Mouse (Mus musculus) layer of hippocampus, adult 18-20 months (tissue): ENCODE results near the gene Olfr108. TPM values are rescaled to one million over a fixed set of nuclear protein-coding genes. Genes with fewer than 3 reads are reported as not detected.

ENCODE experiments used
- DNase-seq, 2 experiments: peaks; one replicate each; pipeline ENCODE4 v3.0.0; 2022; ENCODE audit warnings: low spot score in 2 of 2
- long read RNA-seq: library from polyadenylated mRNA; stranded (forward); transcript quantifications from one replicate; pipeline ENCODE4 v2.0.0, GENCODE M21; 2021
- total RNA-seq, 2 experiments: library from RNA; stranded (reverse); gene quantifications; 2 replicates each; pipeline ENCODE4 v1.2.3; 2021

The Olfr108 gene
- total RNA-seq = not detected
- long read RNA-seq = 0 reads

DNA sequence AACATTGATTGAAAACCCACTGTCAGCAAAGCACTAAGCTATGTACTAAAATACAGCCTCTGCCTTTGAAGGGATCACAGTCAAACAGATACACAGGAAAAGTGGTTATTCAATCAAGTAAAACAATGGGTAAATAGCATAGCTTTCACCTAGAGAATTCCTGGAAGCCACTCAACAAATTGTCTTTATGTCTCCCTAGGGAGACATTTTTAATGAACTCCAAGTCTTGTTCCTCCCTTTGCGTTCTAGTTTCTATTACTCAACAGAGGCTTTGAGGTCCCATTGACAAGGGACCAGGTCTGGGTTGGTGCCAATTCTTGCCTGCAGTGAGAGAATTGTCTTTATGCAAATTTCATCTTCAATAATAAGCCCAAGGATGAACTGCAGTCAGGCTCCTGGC, at the start of gene Olfr108:
Gene Olfr108 (plus strand): TSS at position 301 of the 400 bp plus-strand sequence.
- no peak for DNase-seq

DNA sequence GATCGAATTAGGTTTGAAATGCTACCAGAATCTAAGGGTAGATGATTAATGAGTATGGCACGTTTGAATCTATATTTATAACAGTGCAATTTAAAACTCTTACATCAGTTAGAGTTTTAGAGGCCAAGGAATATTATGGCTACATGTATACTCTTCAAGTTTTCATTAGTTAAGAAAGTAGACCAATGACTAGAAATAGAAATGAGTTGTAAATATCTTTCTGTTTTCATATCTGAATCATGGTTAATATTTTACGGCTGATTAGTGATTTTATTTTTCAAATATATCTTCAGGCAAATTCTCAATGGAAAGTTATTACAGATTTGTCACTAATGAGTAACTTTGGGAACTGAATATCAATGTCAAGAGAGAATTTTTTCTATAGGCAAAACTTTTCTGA, 46.4 kb upstream of the Olfr108 start, which contains the start of gene Olfr107:
Gene Olfr107 (plus strand): TSS at position 301 of the 400 bp plus-strand sequence.
- no peak for DNase-seq

GRCm38 (mm10) chr17:37413380-37413779, 31.9 kb upstream of the Olfr108 start:
- DNase-seq = no peak

DNA sequence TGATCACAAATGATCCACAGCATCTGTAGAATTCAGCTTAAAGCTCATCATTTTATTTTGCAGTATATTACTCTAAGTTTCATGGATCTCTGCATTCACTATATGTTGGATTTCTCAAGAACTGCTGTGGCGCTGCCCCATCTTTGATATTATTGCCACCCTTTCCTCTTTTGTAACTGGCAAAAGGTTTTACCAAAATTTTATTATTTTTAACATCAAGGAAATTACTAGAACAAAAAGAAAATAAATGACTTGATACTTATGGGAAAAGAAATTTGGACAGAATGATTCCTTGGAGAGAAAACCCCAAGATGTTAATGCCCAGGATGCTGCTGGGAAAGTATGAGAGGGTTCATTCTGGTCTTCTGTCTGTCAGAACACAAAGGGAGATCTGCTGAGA, 13.3 kb downstream of the Olfr108 start, which contains the start of gene Olfr109:
Gene Olfr109 (plus strand): TSS at position 301 of the 400 bp plus-strand sequence.
- DNase-seq = no peak

GRCm38 (mm10) chr17:37483452-37483851, 38.2 kb downstream of the Olfr108 start, which contains the start of gene H2-M2:
H2-M2 (minus strand) TSS chr17:37483552.
- no peak for DNase-seq

GRCm38 (mm10) chr17:37491930-37492518, 46.7 kb downstream of the Olfr108 start, which contains the start of gene Olfr110:
Olfr110 (plus strand) TSS chr17:37492468.
- peak in 1 of 2 experiments; percentile 0 for DNase-seq

Other genes starting within 250 kb of the Olfr108 start
- not detected for gene Olfr94, start 244.5 kb upstream of the Olfr108 start, total RNA-seq
- gene Olfr95, start 232.4 kb upstream of the Olfr108 start, total RNA-seq = not detected
- gene Olfr96, start 225.3 kb upstream of the Olfr108 start, total RNA-seq = not detected
- not detected for gene Olfr97, start 208.2 kb upstream of the Olfr108 start, total RNA-seq
- gene Olfr98, start 181.7 kb upstream of the Olfr108 start, total RNA-seq = not detected
- gene H2-M3, start 175.3 kb upstream of the Olfr108 start, total RNA-seq = 1 to 10 TPM; 2.6 to 2.8 TPM
- gene Olfr99, start 162.0 kb upstream of the Olfr108 start, total RNA-seq = not detected
- not detected for gene Olfr101, start 141.2 kb upstream of the Olfr108 start, total RNA-seq
- gene Olfr102, start 128.4 kb upstream of the Olfr108 start, total RNA-seq = not detected
- not detected for gene Olfr103, start 105.8 kb upstream of the Olfr108 start, total RNA-seq
- gene Olfr104-ps, start 85.9 kb upstream of the Olfr108 start, total RNA-seq = not detected
- not detected for gene Olfr105-ps, start 66.4 kb upstream of the Olfr108 start, total RNA-seq
- gene Olfr106-ps, start 55.1 kb upstream of the Olfr108 start, total RNA-seq = not detected
- not detected for gene Olfr107, start 46.3 kb upstream of the Olfr108 start, total RNA-seq
- not detected for gene Olfr109, start 13.4 kb downstream of the Olfr108 start, total RNA-seq
- gene H2-M2, start 38.1 kb downstream of the Olfr108 start, total RNA-seq = not detected
- gene Olfr110, start 47.0 kb downstream of the Olfr108 start, total RNA-seq = not detected
- gene Olfr111, start 62.5 kb downstream of the Olfr108 start, total RNA-seq = not detected
- not detected for gene Olfr112, start 124.0 kb downstream of the Olfr108 start, total RNA-seq
- gene Olfr113, start 132.2 kb downstream of the Olfr108 start, total RNA-seq = not detected
- gene Olfr114, start 147.3 kb downstream of the Olfr108 start, total RNA-seq = not detected
- gene Olfr115, start 181.6 kb downstream of the Olfr108 start, total RNA-seq = not detected
- not detected for gene Olfr116, start 181.7 kb downstream of the Olfr108 start, total RNA-seq
- not detected for gene Olfr117, start 218.3 kb downstream of the Olfr108 start, total RNA-seq
- gene Olfr118, start 221.5 kb downstream of the Olfr108 start, total RNA-seq = not detected